Mouse (Mus musculus) large intestine, adult 2 months (tissue): Measurements from ENCODE around the gene Dgke. TPM values are rescaled to one million over a fixed set of nuclear protein-coding genes. Genes with fewer than 3 reads are reported as not detected.
"Not testable (repeated sequence)": the region's sequence is repeated elsewhere in the genome, so short reads cannot be mapped to it uniquely, and the experiment has no call there.

ENCODE experiments used
- DNase-seq: peaks from one replicate; pipeline ENCODE4 v3.0.0-alpha.2; 2012; ENCODE audit warnings: low read depth, low spot score
- WGBS: fragments of 180-500 bp; shearing (Covaris S2); methylation state at CpG from one replicate; pipeline ENCODE4 v1.1.7; 2018; 5-methylcytosine and 5-hydroxymethylcytosine counted together
- polyA plus RNA-seq: library from polyadenylated mRNA; depleted of rRNA; stranded (reverse); fragments of >200 nt; gene quantifications from 2 replicates; pipeline ENCODE4 v1.2.3, GENCODE M21; 2012

Dgke gene
- polyA plus RNA-seq, 1 experiment, result 1.1 TPM

DNA sequence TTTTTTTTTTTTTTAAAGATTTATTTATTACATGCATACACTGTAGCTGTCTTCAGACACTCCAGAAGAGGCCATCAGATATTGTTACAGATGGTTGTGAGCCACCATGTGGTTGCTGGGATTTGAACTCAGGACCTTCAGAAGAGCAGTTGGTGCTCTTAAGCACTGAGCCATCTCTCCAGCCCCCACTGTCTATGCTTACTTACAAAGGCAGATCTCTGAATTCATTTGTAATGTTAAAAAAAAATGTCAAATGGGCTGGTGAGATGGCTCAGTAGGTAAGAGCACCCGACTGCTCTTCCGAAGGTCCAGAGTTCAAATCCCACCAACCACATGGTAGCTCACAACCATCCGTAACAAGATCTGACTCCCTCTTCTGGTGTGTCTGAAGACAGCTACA is 21.1 kb downstream of the Dgke start:
- DNase-seq, result not testable (repeated sequence)
- 97% methylated on average over 3 of the region's 3 CpGs for WGBS

DNA sequence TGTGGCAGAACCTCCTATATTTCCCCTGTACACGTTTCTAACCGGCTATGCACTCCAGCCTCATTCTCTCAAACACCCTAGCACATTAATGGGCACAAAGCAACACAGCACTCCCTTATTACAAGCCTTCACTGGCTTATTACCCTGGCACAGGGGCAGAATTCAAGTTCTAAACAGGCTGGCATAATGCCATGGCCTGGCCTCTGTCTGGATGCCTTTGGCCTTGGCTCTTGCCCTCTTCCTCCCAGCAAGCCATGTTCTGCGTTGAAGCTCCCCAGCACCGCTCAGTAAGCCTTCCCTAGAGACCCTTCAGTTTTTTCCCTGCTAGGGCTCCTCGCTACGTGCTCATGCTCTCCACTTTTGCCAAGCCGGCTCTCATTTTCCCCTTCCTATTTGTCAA is 23.6 kb downstream of the Dgke start:
- DNase-seq, result no peak
- WGBS, result 80% methylated on average over 7 of the region's 7 CpGs

DNA sequence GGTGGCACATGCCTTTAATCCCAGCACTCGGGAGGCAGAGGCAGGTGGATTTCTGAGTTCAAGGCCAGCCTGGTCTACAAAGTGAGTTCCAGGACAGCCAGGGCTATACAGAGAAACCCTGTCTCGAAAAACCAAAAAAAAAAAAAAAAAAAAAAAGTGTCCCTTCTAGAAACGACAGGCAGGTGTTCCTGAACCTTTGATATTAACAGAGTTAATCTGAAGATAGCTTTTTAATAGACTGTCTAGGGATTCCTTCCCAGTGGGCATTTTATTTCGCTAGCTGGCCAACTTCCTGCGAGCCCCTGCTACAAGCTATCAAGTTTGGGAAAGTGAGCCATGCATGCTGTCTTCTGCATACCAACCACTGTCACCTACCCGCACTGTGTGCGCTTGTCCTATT is 25.6 kb downstream of the Dgke start:
- 87% methylated on average over 6 of the region's 7 CpGs for WGBS
- DNase-seq, result not testable (repeated sequence)

DNA sequence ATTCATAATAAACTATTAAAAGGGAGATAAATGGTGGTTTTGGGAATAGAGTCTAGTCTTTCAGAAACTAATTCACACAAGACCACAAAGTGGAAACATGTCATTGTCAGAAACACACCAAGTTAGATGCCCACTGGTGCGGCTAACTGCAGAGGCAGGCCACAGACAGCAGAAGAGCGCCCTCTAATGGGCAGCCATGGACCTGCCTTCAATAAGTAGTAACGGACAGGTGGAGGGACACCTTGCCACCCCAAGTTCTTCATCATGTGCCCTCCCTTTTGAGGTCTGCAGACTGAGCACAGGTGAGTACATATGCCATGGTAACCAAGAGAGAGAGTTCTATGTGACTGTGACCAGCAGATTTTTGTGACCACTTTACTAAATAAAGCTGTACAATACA is 27.3 kb downstream of the Dgke start:
- DNase-seq, result no peak
- 14% methylated on average over 3 of the region's 3 CpGs for WGBS

DNA sequence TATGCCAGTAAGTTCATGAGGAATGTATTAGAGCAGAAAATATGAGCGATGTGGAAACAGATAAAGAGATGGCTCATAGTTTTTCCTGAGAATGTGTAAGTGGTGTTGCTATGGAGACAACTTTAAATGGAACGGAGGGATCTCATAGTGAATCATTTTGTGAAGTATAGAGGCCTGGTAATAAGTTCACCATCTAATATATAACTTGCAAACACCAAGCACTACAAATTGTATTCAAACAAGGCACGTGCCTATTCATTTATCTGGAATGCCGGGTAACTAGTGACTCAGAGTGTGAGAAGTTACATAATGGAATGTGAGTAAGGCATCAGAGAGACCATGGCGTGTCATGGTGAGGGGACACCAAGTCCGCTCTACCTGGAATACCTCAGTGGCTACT is 28.2 kb downstream of the Dgke start:
- no peak for DNase-seq
- WGBS, result 82% methylated on average over 6 of the region's 6 CpGs

DNA sequence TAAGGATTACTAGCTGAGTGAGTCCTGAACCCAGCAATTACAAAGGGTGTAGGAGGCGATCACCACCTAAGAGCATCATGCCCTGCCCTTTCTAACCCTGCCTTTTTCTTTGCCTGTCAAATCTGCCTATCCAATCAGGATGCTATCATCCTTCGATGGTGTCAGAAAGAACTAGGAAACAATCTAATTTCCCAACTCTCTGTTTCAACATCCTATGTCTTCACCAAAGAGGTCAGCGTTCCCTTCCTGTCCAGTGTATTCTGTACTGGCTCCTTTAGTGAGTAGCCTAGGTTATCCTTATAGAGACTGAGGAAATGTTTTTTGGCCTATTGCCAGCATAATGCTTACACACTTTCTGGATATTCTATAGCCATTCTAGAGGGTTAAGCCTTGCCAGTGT is 31.1 kb downstream of the Dgke start:
- 75% methylated on average over 3 of the region's 3 CpGs for WGBS
- no peak for DNase-seq

DNA sequence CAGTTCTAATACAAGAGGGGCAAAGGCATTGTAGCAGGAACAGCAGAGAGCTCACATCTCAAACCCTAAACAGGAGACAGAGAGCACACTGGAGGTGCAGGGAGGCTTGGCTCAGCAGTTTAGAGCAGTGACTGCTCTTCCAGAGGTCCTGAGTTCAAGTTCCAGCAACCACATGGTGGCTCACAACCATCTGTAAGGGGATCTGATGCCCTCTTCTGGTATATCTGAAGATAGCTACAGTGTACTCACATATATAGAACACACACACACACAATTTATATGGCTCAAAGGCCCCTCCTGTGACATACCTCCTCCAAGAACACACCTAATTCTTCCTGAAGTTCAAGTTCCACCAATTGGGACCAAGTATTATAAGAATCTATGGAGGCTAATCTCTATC is 32.1 kb downstream of the Dgke start:
- DNase-seq, result no peak

DNA sequence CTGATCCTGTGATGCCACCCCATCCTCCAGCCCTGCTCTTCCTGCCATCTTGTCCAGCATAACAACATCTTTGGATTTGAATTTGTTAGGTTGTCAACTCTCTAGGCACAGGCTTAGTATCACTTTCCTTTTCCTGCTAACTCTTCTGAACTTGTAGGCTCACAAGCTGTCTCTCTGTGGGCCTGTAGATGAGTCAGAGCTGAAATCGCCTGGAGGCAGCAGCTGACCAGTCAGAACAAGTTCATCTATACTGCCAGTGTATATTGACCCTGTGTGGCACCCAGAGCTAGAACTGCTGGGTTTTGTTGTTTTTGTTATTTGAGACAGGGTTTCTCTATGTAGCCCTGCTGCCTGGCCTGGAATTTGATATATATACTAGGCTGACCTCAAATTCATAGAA is 35.5 kb downstream of the Dgke start:
- WGBS, result 38% methylated on average over 1 of the region's 1 CpGs
- DNase-seq, result no peak

DNA sequence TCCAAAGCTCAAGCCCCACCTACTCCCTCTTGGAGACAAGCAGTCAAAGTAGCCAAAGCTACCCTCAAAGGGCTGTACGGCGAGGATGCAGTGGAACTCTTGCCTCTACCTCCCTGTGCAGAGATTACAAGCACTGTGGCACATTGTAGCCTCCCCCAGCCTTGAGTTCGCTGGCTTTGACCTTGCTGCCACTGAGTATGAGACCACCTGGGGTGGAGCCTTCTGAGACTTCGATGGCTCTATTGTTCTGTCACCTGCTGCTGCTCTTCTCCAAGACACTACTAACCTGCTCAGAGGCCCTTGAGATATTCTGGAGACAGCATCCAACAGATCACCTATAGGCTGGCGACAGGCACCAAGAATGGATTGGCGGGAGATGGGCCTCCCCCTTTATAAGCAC is 36.1 kb downstream of the Dgke start:
- no peak for DNase-seq
- WGBS, result 86% methylated on average over 6 of the region's 6 CpGs

DNA sequence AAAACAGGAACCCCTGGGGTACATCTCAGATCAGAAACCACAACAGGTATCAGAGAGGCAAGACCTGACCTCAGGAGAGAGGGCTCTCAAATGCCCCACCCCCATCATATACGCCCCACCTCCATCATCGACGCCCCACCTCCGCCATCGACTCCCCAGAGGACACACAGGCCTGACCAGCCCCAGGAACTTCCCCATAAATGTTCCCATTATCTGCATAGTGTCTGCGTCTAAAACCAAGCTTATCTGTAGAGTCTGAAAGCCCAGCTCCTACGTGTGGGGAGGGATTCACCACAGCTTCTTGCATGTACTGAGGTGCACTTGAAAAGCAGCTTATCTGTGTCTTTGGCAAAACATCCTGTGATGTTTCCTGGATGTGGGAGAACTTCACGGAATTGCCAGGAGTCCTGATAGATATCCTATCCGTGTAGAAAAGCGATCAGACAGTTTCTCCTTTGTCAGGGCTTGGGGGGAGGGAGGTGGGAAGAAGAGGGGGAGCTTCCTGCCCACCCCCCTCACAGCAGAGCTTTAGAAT is 37.7 kb downstream of the Dgke start:
- WGBS, result 60% methylated on average over 10 of the region's 10 CpGs
- DNase-seq, result no peak

DNA sequence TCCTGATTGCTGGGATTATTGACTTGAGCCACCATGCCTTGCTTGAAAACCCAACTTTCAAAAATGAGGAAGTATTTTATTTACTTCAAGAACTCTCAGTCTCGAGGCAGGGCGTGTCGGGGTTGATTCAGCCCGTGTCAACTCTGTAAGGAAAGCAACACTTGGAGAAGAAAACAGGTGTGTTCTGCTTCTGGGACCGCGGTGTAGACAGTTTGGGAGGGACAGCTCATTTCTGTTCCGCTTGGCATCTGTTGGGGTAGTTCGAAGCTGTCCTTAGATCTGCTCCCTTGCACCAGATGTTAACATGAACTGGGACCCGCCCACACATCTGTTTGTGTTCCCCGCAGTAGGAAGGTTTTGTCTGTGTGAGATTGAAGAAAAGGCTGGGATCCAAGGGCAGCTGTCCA is 38.7 kb downstream of the Dgke start:
- no peak for DNase-seq
- WGBS, result 13% methylated on average over 10 of the region's 10 CpGs

DNA sequence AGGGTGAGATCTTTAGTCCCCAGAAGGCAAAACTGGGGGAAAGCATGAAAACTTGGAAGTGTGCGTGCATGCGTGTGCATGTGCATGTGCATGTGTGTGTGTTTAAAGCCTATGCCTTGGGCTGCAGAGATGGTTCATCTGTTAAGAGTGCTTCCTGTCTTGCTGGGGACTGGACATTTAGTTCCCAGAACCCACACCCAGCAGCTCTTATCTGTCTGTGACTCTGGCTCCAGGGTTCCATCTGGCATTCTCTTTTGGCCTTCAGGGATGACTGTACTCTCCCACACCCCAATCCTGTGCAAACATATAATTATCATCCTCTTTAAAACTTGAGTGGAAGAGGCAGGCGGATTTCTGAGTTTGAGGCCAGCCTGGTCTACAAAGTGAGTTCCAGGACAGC is 40.5 kb downstream of the Dgke start:
- 85% methylated on average over 3 of the region's 3 CpGs for WGBS
- no peak for DNase-seq

DNA sequence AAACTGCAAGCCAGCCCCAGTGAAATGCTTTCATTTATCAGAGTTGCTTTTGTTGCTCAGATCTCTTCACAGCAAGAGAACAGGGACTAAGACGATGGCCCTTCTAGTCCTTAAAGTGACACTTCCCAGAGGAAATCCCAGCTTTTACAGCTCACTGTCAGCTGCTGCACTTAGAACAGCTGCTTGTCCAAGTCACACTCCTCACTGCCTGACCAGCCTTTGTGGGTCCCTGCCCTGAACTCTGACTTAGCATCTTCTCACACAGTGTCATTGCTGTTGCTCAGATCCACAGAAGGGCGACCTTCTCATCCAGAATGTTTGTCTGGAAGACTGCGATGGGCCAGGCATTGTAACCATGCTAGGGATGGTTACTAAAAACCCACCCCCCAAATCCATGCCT is 41.0 kb downstream of the Dgke start:
- WGBS, result 75% methylated on average over 3 of the region's 3 CpGs
- DNase-seq, result no peak

DNA sequence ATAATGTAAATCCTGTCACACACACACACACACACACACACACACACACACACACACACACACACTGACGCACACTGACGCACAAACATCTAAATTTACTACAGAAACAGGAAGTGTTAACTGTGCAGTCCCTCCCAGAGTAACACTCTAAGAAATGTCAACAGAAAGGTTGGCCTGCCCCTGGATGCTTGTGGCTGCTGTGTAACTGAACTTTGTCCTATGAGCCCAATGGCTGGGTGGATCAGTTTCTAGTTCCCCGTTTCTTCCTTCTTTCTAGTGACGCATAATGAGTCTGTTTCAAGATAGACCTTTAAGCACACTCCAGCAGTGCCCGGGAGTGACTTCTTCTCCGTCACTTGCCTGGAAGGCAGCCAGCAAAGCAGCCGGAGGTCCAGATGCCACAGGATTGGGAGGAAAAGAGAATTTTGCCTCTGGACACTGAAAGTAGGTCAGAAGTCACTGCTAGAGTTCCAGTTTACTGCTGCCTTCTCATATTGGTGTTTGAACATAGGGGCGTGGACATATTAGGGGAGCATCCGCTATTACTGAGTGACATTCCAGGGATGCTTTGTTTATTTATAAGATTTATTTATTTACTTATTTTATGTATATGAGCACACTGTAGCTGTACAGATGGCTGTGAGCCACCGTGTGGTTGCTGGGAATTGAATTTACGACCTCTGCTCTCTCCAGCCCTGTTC is 42.3 kb downstream of the Dgke start:
- peak; percentile 91 for DNase-seq
- 8% methylated on average over 11 of the region's 11 CpGs for WGBS

DNA sequence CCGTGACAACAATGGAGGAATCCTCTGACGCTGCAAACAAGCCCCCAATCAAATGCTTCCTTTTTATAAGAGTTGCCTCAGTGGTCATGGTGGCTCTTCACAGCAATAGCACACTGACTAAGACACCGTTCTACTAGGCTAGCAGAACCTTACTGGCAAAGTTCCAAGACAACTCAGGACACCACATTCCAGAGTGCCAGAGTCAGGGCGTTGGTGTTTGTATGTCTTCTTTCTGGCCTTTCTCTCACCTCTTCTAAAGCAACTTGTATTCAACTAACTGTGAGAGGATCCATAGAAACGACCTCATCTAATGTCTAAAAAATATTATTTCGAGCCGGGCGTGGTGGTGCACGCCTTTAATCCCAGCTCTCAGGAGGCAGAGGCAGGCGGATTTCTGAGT is 43.2 kb downstream of the Dgke start:
- WGBS, result 44% methylated on average over 10 of the region's 10 CpGs
- DNase-seq, result no peak

DNA sequence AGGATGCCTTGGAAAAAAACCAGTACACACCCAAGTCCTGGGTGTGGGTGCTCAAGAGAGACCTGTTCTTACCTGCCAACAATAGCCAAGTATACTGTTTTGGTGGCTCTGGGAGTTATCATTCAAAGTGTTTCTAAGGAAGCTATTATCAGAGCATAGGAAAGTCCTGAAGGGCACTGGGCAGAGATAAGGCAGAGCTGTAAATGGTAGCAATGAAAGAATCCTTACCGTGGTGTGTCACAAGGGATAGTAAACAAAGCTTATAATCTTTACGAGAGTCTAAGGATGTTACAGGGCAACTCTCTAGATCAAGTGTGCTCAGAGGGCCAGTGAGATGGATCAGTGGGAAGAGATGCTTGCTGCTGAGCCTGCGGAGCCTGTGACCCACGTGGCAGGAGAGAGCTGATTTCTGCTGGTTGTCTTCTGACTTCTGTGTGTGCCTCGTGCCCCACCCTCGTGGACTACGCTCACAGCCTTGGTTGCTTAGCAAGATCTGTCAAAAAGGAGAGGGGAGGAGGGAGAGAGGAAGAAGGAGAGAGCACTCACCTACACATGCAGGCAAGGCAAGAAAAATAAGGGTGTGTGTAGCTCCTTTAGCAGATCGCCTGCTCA is 44.4 kb downstream of the Dgke start:
- no peak for DNase-seq
- 26% methylated on average over 8 of the region's 8 CpGs for WGBS

DNA sequence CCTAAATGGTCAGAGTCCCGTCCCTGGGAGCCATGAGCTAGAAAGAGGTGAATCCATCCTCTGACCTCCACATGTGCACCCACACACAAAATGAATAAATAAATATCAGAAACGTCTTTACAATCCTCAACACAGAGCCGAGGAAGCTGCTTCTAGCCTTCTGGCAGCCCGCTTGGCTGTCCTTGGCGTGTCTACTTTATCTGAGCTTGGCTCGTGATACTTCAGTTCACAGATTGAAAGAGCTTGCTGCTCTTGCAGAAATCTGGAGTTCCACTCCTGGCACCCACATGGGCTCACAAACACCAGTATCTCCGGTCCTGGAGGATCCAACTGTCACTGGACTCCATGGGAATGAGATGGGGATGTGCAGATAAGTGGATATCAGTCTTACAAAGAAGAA is 45.0 kb downstream of the Dgke start:
- 37% methylated on average over 7 of the region's 7 CpGs for WGBS
- no peak for DNase-seq

DNA sequence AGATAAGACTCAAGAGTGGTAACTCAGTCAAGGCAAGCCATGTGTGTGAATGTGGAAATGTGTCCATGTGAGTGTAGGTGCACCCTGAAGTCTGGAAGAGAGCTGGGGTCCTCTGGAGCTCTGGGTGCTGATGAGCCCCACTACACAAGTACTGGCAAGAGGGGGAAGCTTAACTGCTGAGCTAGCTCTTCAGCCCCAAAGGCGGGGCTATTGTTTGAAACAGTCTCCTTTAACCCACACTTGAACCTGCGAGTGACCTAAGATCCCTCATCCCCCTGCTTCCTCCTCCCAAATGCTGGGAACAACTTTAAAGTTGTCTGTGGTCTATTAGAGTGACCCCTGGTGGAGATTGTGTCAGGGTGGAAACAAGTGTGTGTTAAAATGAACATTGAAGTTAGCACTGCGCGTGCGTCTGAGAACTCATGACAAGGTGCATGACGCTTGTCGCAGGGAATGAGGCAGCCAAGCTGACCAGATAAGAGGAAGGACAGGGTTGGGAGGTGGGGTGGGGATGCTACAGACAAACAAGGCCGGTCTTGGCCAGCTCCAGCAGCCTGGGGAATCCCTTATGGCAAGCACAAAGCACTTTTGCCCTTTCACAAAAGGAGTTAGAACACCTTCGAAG is 45.9 kb downstream of the Dgke start:
- no peak for DNase-seq
- WGBS, result 74% methylated on average over 9 of the region's 9 CpGs

DNA sequence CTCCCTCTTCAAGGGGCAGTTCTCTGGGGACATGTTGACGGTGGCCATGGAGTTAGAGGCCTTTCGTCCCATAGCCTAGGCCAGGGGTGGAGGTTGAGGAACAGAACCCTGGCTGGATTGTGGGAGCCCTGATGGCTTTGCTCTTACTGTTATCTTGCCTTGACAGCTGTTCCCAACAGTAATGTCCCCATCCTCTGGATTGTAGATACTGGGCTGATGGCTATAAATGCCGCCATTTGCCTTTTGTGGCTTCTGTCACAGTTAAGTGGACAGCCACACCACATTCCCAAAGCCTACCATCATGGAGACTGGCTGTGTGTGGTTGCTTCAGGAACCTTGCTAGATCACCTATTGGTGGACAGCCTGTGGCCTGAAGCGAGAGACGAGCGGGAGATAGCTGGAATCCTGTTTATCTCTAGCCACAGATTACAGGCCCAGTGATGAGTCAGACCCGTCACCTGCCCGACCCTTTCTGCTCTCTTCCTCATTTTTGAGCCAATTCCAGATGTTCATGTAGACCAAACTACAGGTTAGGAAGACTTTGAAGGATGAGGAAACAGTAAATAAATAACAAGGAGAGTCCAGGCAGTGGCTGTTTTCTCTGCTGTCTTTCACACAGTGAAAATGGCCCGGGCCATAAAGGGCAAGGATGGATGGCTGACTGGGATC is 49.0 kb downstream of the Dgke start:
- 76% methylated on average over 9 of the region's 9 CpGs for WGBS
- DNase-seq, result no peak

DNA sequence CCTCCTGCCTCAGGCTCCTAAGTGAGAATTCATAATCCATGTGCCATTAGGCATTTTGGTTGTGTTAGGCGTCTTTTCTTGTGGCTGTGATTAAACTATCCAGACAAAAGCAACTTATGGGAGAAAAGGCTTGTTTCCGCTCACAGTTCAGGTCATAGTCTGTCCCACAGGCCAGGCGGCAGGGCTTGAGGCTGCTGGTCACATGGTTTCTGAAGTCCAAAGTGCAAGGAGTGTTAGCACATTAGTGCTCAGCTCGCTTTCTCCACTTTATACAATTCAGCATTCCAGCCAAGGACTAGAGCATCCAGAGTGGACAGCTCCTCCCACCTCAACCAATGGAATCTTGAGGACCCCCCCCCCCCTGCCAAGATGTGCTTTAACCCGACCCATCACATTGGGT is 54.4 kb downstream of the Dgke start:
- WGBS, result 69% methylated on average over 5 of the region's 5 CpGs
- no peak for DNase-seq

DNA sequence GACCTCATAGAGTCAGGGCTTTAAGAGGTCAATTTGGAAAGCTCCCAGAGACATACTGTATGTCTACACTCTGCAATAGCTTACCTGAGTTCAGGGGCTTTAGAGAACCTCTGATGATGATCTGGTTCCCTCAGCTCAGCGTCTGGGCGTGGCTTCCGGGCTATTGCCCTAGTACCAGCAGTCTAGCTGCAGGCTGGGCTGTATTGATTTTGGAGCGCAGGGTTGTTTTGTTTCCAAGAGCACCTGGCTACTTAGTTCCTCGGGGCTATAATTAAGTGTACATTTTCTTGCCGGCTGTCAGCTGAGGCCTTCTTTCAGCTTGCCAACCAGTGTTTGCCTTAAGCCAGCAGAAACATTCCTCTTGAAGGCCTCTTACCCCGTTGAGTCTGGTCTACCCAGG is 57.2 kb downstream of the Dgke start:
- WGBS, result 38% methylated on average over 7 of the region's 7 CpGs
- no peak for DNase-seq
